Mouse (Mus musculus): ENCODE measurements around the gene Chmp5. TPM values are rescaled to one million over a fixed set of nuclear protein-coding genes. Genes with fewer than 3 reads are reported as not detected.
"Not testable (repeated sequence)": the region's sequence is repeated elsewhere in the genome, so short reads cannot be mapped to it uniquely, and the experiment has no call there.

Gene Chmp5
- polyA plus RNA-seq, 1 experiment from 2014 or later: 48.6 TPM

DNA sequence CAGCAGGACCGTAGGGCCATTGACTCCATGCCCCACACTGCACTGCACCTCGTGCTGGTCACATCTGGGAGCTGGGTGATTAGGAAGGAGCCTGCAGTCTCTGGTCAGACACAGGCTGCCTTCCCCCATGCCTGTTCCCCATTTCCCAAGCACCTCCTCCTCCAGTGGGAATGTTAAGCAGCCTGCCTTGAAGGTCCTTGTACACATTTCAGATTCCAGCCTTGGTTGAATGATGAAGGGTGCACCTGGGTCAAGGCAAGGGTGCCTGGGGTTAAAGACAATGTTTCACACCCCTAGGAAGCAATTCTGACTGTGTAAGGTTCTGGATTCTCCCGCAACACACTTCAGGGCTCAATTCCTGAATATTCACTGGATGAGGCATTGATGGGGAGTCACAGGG, 26.9 kb upstream of the Chmp5 start:
- H3K36me3 ChIP-seq: no peaks in the 10 kb centered on the region

DNA sequence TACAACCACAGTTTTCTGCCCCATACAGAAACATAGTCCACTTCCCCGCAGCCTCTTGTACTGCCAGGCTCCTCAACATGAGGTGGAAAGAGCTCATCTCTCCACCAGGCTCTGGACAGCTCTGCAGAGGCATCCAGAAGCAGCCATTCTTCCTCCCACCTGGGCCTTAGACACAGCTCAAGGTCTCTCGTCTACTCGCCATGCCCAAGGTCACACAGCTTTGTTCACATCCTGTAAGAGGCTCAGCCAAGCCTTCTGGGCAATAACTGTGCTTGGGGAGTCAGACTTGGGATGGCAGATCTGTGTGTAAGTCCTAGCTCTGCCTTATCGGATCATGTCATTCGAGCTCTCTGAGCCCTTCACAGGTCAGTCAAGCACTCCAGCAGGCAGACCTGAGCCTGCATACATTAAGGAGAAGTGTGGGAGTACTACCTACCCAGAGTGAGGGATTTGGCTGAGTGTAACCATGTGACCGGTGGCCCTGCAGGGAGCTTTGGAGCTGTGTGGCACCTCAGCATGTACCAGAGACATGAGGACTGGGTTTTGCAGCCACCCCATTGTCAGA, 25.0 kb upstream of the Chmp5 start:
- no peak for ATAC-seq
- 73% methylated on average over 6 of the region's 6 CpGs for WGBS (ENCODE audit: insufficient replicate concordance)
- Histone ChIP-seq H3K9me3 (replicated peaks) (no peaks in the 10 kb centered on the region), H3K27ac (no peak overlapping the region), H3K4me2 (no peak overlapping the region), H3K4me1 (peaks cover 9% of the 10 kb centered on the region), H3K4me3 (no peak overlapping the region), H3K36me3 (no peaks in the 10 kb centered on the region), H3K9ac (no peak overlapping the region), H3K27me3 (replicated peaks) (no peaks in the 10 kb centered on the region)

More for the DNA sequence above, 26.9 kb upstream of the Chmp5 start:
- no peak overlapping the region for H3K9ac ChIP-seq
- no peak overlapping the region for H3K27ac ChIP-seq
- H3K4me2 ChIP-seq: no peak overlapping the region
- H3K9me3 ChIP-seq (replicated peaks): no peaks in the 10 kb centered on the region
- ATAC-seq: no peak
- H3K27me3 ChIP-seq (replicated peaks): no peaks in the 10 kb centered on the region
- 52% methylated on average over 3 of the region's 3 CpGs for WGBS (ENCODE audit: insufficient replicate concordance)
- no peak overlapping the region for H3K4me3 ChIP-seq
- H3K4me1 ChIP-seq: peaks cover 9% of the 10 kb centered on the region

DNA sequence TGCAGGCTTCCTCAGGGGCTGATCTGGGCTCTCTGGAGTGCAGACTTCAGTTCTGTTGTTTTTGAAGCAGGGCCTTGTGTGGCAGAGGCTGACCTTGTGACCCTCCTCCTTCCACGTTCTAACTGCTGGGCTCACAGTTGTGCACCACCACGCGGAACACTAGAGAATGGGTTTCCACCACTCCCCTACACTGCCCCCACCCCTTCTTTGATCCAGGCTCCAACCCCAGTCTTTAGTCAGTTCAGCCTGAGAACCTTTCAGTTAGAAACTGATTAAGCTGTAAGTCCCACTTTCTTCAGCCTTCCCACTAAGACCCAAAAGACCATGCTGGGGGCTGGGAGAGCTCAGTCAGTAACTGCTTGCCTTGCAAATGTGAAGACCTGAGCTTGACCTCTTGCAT, 22.6 kb upstream of the Chmp5 start:
- Histone ChIP-seq H3K4me2 (no peak overlapping the region), H3K27me3 (replicated peaks) (no peaks in the 10 kb centered on the region), H3K27ac (no peak overlapping the region), H3K9ac (no peak overlapping the region), H3K9me3 (replicated peaks) (no peaks in the 10 kb centered on the region), H3K36me3 (no peaks in the 10 kb centered on the region), H3K4me1 (no peaks in the 10 kb centered on the region), H3K4me3 (no peak overlapping the region)
- no peak for ATAC-seq
- 66% methylated on average over 3 of the region's 3 CpGs for WGBS (ENCODE audit: insufficient replicate concordance)

DNA sequence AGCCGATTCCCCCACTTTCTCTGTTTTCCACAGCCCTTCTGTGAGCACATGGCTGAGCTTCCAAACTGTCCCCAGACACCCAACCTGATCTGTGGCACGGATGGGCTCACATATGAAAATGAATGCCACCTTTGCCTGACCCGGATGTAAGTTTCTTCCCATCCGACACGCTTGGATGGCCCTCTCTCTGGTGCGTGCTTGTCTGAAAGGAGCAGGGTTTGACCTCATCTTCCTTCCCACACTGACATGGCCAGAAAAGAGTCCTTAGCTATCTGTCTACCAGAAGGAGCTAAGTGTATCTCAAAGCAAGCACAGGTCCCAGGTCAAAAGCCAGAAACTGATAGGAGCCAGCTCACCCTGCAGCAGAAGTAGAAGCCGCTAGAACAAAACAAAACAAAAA, 19.2 kb upstream of the Chmp5 start:
- peaks cover 5% of the 10 kb centered on the region for H3K4me1 ChIP-seq
- no peak overlapping the region for H3K4me3 ChIP-seq
- 74% methylated on average over 7 of the region's 7 CpGs for WGBS (ENCODE audit: insufficient replicate concordance)
- H3K9ac ChIP-seq: no peak overlapping the region
- no peak for ATAC-seq
- no peaks in the 10 kb centered on the region for H3K9me3 ChIP-seq (replicated peaks)
- no peak overlapping the region for H3K4me2 ChIP-seq
- no peak overlapping the region for H3K27ac ChIP-seq
- no peaks in the 10 kb centered on the region for H3K27me3 ChIP-seq (replicated peaks)
- peaks cover 26% of the 10 kb centered on the region for H3K36me3 ChIP-seq

DNA sequence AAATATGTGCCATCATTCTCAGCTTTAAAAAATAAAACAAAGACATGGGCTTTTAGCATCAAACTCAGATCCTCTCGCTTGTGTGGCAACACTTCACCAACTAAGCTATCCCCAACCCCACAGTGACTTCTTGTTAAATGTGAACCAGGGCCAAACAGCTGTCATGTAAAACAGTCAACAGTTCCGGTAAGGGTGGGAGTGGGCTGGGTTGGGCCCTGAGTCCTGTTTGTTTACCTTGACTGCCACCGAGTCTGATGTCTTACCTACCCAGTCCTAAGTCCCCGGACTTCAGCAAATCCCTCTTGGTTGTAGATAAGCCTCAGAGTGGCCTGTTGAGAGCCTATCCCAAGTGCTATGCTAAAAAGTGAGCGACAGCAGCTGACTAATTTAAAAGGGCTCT, 14.5 kb upstream of the Chmp5 start:
- H3K4me1 ChIP-seq: peaks cover 15% of the 10 kb centered on the region
- WGBS (ENCODE audit: insufficient replicate concordance): 86% methylated on average over 5 of the region's 5 CpGs
- ATAC-seq: no peak
- H3K9me3 ChIP-seq (replicated peaks): no peaks in the 10 kb centered on the region
- H3K4me3 ChIP-seq: no peak overlapping the region
- H3K36me3 ChIP-seq: peaks cover 70% of the 10 kb centered on the region
- 0 out of 2 replicates have a peak overlapping the region, but pooled peaks have one; percentile 46 for H3K27ac ChIP-seq
- H3K27me3 ChIP-seq (replicated peaks): no peaks in the 10 kb centered on the region
- no peak overlapping the region for H3K4me2 ChIP-seq
- no peak overlapping the region for H3K9ac ChIP-seq

DNA sequence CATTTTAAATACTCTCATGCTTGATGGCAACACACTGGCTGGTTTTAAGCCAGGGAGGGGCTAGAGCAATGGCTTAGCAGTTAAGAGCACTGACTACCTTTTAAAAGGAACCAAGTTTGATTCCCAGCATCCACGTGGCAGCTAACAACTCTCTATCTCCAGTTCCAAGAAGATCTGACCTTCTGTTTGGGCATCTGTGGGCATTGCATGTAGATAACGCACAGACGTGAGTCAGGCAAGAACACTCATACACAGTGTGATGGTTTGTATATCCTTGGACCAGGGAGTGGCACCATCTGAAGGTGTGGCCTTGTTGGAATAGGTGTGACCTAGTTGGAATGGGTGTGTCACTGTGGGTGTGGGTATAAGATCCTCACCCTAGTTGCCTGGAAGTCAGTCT, 13.8 kb upstream of the Chmp5 start:
- not testable (repeated sequence) for H3K4me2 ChIP-seq; H3K9me3 ChIP-seq (replicated peaks); H3K4me3 ChIP-seq; H3K27me3 ChIP-seq (replicated peaks); H3K9ac ChIP-seq
- WGBS (ENCODE audit: insufficient replicate concordance): 63% methylated on average over 3 of the region's 3 CpGs
- peaks cover 77% of the 10 kb centered on the region for H3K36me3 ChIP-seq
- peak; percentile 72 for ATAC-seq
- peak overlapping the region; percentile 46; the same call in 1 of the 2 replicates for H3K27ac ChIP-seq
- peaks cover 15% of the 10 kb centered on the region for H3K4me1 ChIP-seq

DNA sequence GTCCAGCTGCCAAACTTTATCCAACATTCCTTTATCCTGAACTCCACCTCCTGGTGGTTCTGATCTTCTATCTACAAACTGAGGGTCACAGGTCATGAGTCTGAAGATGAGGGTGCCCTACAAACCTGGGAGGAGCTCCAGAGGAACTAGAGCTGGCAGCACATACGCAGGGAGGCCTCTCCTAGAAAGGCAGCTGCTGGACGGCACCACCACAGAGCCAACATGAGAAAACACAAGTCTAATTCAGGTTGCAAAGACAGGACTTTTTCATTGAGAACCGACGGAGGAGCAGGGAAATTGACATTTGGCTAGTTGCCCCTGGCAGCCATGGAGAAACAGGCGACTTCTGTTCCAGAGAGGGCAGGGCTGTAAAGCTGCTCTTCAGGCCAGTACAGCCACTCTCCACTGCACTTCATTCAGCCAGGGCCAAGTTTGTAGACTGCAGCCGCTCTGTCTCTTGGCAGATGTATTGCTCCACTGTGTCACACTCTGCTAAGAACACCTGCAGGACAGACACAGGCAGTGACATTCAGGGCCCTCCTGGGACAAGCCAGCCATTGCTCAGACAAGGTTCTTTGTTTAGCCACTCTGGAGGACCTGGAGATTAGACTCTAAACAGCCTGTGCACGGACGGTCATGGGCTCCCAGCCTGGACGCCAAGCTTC, 11.9 kb upstream of the Chmp5 start:
- peaks cover 96% of the 10 kb centered on the region for H3K36me3 ChIP-seq

DNA sequence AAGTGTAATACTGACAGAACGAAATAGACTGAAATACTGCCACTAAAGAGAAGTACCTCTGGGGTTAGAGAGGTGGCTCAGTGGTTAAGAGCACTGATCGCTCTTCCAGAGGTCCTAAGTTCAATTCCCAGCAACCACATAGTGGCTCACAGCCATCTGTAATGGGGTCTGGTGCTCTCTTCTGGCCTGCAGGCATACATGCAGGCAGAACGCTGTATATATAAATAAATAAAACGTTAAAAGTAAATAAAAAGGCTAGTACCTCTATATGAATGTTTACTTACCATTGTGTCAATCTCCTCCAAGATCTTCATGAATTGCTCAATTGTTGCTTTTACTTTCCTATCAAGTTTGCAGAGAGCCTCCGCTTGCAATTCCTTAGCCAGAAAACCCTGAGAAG, 9.4 kb upstream of the Chmp5 start:
- Histone ChIP-seq H3K27ac (no peak overlapping the region), H3K27me3 (replicated peaks) (no peaks in the 10 kb centered on the region), H3K36me3 (peaks cover 98% of the 10 kb centered on the region), H3K9ac (no peak overlapping the region), H3K4me3 (no peak overlapping the region), H3K9me3 (replicated peaks) (peaks cover 11% of the 10 kb centered on the region), H3K4me2 (no peak overlapping the region), H3K4me1 (peaks cover 35% of the 10 kb centered on the region)
- no peak for ATAC-seq
- 89% methylated on average over 5 of the region's 5 CpGs for WGBS (ENCODE audit: insufficient replicate concordance)

More for the DNA sequence above, 11.9 kb upstream of the Chmp5 start:
- H3K4me2 ChIP-seq: no peak overlapping the region
- no peak overlapping the region for H3K4me3 ChIP-seq
- ATAC-seq: no peak
- H3K9me3 ChIP-seq (replicated peaks): peaks cover 11% of the 10 kb centered on the region
- H3K27me3 ChIP-seq (replicated peaks): no peaks in the 10 kb centered on the region
- no peak overlapping the region for H3K9ac ChIP-seq
- 80% methylated on average over 9 of the region's 9 CpGs for WGBS (ENCODE audit: insufficient replicate concordance)
- peaks cover 15% of the 10 kb centered on the region for H3K4me1 ChIP-seq
- H3K27ac ChIP-seq: no peak overlapping the region

DNA sequence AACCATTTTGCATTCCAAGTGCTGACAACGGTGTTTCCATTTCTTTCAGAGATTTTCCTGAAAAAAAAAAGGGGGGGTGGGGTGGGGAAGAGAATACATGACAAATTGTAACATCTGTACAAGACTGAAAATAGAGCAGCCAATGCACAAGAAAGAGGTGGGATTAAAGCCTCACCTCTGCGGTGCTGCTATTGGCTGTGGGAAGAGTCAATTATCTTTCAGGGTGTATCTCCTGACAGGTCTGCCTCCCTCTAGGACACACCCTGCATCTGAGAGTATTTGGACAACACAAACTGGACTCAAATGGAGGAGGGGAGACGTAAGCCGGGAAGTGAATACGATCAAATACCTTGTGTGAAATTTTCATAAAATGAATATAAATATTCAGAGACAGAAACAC, 4.6 kb upstream of the Chmp5 start:
- Histone ChIP-seq H3K4me1 (peaks cover 50% of the 10 kb centered on the region), H3K27ac (0 out of 2 replicates have a peak overlapping the region, but pooled peaks have one; percentile 13), H3K36me3 (peaks cover 75% of the 10 kb centered on the region), H3K4me2 (no peak overlapping the region), H3K9me3 (replicated peaks) (peaks cover 11% of the 10 kb centered on the region), H3K9ac (no peak overlapping the region), H3K27me3 (replicated peaks) (no peaks in the 10 kb centered on the region), H3K4me3 (no peak overlapping the region)
- ATAC-seq: no peak
- WGBS (ENCODE audit: insufficient replicate concordance): 94% methylated on average over 5 of the region's 5 CpGs

DNA sequence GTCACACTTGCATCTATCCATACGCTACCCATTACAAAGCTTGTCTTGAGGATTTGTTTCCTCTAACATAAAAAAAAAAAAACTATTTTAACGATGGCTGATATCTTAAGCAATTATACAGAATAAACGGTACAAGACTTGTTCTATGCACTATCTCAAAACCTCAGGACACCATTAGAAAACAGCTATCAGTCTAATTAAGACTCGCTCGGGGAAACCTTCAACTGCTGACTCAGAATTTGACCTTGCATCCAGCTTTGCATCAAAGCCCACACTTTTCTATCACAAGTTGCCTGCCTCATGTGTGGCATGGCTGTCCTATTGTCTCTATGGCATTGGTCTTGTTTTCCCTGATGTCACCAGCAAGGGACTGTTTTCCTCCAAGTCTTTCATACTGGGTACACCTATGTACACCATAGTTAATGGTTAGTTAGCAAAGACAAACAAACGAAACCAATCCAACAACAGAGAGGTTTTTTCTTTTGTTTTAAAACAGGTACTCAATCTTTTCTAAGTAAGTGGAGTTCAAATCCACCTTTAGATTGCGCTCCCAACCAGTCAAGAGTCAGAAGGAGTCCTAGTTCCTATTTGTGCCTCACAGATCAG, 1.6 kb upstream of the Chmp5 start:
- Histone ChIP-seq H3K4me2 (peak overlapping the region; percentile 79), H3K27me3 (replicated peaks) (no peaks in the 10 kb centered on the region), H3K27ac (peak overlapping the region; percentile 95), H3K4me1 (peaks cover 63% of the 10 kb centered on the region), H3K36me3 (peaks cover 61% of the 10 kb centered on the region), H3K4me3 (peak overlapping the region; percentile 95), H3K9me3 (replicated peaks) (no peaks in the 10 kb centered on the region), H3K9ac (peak overlapping the region; percentile 97)
- WGBS (ENCODE audit: insufficient replicate concordance): 47% methylated on average over 7 of the region's 7 CpGs
- ATAC-seq: no peak

DNA sequence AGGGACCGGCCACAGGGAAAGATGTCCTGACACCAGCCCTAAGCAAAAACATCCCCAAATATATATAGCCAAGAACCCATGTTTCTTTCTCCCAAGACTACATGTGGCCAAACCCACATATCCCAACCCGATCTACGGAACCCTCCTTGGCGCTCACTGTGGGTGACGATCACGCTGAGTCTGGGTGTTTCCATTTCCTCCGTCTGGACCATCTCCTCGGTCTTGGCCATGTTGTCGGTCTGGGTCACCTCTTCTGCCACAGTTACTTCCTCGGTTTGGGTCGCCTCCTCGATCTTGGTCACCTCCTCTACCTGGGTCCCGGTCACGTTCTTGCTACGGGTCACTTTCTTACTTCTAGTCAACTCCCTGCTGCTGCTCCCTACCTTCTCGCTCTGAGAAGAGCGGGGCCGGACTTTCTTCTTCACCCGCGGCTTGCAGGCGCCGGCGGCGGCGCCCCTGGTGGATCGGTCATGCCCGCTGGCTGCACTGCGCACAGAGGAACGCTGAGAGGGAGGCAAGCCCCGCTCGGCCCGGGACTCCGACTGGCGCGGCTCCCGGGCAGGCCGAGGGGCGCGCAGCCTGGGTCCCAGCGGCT, 545 bp upstream of the Chmp5 start:
- Histone ChIP-seq H3K4me1 (peaks cover 52% of the 10 kb centered on the region), H3K4me2 (peak overlapping the region; percentile 79), H3K9me3 (replicated peaks) (no peaks in the 10 kb centered on the region), H3K27ac (peak overlapping the region; percentile 95), H3K9ac (peak overlapping the region; percentile 97), H3K27me3 (replicated peaks) (no peaks in the 10 kb centered on the region), H3K4me3 (peak overlapping the region; percentile 95), H3K36me3 (peaks cover 60% of the 10 kb centered on the region)
- ATAC-seq: peak; percentile 42
- WGBS (ENCODE audit: insufficient replicate concordance): under 1% methylated on average over 40 of the region's 40 CpGs

DNA sequence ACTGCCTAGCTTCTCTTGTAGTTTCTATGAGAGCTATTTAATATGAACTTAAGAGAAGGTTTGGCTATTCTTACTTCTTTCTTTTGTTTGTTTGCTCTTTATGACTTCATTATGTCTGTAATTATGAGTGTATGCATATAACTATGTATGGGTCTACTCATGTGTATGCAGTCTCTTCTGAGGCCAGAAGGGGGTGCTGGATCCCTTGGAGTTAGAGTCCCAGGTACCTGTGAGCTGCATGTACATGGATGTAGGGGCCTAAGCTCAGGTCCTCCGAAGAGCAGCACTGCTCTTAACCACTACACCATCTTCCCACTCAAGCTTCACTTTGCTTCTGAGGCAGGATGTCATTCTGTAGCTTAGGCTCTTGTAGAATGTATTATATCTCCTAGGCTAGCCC, 5.3 kb downstream of the Chmp5 start:
- no peak overlapping the region for H3K4me3 ChIP-seq
- no peak overlapping the region for H3K4me2 ChIP-seq
- ATAC-seq: no peak
- H3K36me3 ChIP-seq: peaks cover 77% of the 10 kb centered on the region
- H3K4me1 ChIP-seq: peaks cover 26% of the 10 kb centered on the region
- H3K9me3 ChIP-seq (replicated peaks): no peaks in the 10 kb centered on the region
- no peaks in the 10 kb centered on the region for H3K27me3 ChIP-seq (replicated peaks)
- 57% methylated on average over 1 of the region's 1 CpGs for WGBS (ENCODE audit: insufficient replicate concordance)
- H3K27ac ChIP-seq: no peak overlapping the region
- no peak overlapping the region for H3K9ac ChIP-seq

Data from liver, embryonic 12.5 days (tissue).